17 mouse cellular contexts compared by ENCODE assay signal in genomic region chr6:127349479-127350110, GRCm38 (mm10).
A peak's percentile ranks its signal among the peaks of the same experiment; 100 is the strongest.
DNase-seq lines count a peak whose midpoint lies in the region; ATAC-seq lines count a peak whose summit lies in the region.
"Had no signal": no experiment of that assay in that cellular context is flagged by ENCODE, and none has a peak within 500 bp of the region (broad histone marks: within the 10 kb centered on the region; RNA-seq: fewer than 3 reads in every experiment).

No protein-coding gene starts in this region.

- DNase-seq in forebrain, embryonic 14.5 days (ENCODE audit: low spot score): no peak
- no peak for DNase-seq in kidney, adult 18-20 months
- peak; percentile 21 for DNase-seq in retina, postnatal 1 day
- no peak for DNase-seq in retina, embryonic 14.5 days (ENCODE audit: low spot score)
- no peak for DNase-seq in layer of hippocampus, adult 11-12 months (ENCODE audit: low spot score)
- DNase-seq: gastrocnemius, postnatal 36 days; heart, postnatal 4 days; kidney, postnatal 10 days; left cerebral cortex, postnatal 4 days; liver, postnatal 0 days; midbrain, embryonic 14.5 days; right cerebral cortex, adult 18-20 months; thymus, postnatal 25 days had no signal

- ATAC-seq in forebrain, embryonic 12.5 days (ENCODE audit: low FRiP score): no peak
- ATAC-seq in forebrain, embryonic 14.5 days: no peak
- peak; percentile 76 for ATAC-seq in kidney, embryonic 15.5 days (replicated peaks; ENCODE audit: low FRiP score)
- ATAC-seq in stomach, embryonic 16.5 days (ENCODE audit: insufficient read depth, low FRiP score): peak; percentile 78; the same call in 1 of the 2 replicates
- ATAC-seq: liver, postnatal 0 days had no signal

- H3K9ac ChIP-seq in forebrain, embryonic 12.5 days: no peak overlapping the region
- no peak overlapping the region for H3K9ac ChIP-seq in forebrain, embryonic 14.5 days (ENCODE audit: low read length)
- no peak overlapping the region for H3K9ac ChIP-seq in kidney, embryonic 15.5 days
- no peak overlapping the region for H3K9ac ChIP-seq in stomach, embryonic 16.5 days (ENCODE audit: low read length)
- H3K9ac ChIP-seq: liver, postnatal 0 days; neural tube, embryonic 13.5 days had no signal

- peak overlapping the region; percentile 43; the same call in 1 of the 2 replicates for H3K27ac ChIP-seq in forebrain, embryonic 12.5 days
- no peak overlapping the region for H3K27ac ChIP-seq in forebrain, embryonic 14.5 days (ENCODE audit: low read depth, low read length)
- peak overlapping the region; percentile 69 for H3K27ac ChIP-seq in kidney, embryonic 15.5 days
- H3K27ac ChIP-seq in stomach, embryonic 16.5 days (ENCODE audit: low read length): peak overlapping the region; percentile 43
- H3K27ac ChIP-seq: neural tube, embryonic 13.5 days had no signal

- no peaks in the 10 kb centered on the region for H3K27me3 ChIP-seq in forebrain, embryonic 12.5 days
- H3K27me3 ChIP-seq in forebrain, embryonic 14.5 days (replicated peaks; ENCODE audit: control insufficient read depth, insufficient read depth, low read length): no peaks in the 10 kb centered on the region
- H3K27me3 ChIP-seq in kidney, embryonic 15.5 days: no peaks in the 10 kb centered on the region
- H3K27me3 ChIP-seq in stomach, embryonic 16.5 days (ENCODE audit: control insufficient read depth, insufficient read depth, low read length): no peaks in the 10 kb centered on the region
- H3K27me3 ChIP-seq: neural tube, embryonic 13.5 days had no signal

- H3K4me1 ChIP-seq in forebrain, embryonic 12.5 days: peaks cover 10% of the 10 kb centered on the region
- no peaks in the 10 kb centered on the region for H3K4me1 ChIP-seq in forebrain, embryonic 14.5 days (ENCODE audit: control insufficient read depth, insufficient read depth, low read length)
- H3K4me1 ChIP-seq in kidney, embryonic 15.5 days: peaks cover 16% of the 10 kb centered on the region
- H3K4me1 ChIP-seq in stomach, embryonic 16.5 days (ENCODE audit: control insufficient read depth, insufficient read depth, low read length): peaks cover 14% of the 10 kb centered on the region

- H3K36me3 ChIP-seq in forebrain, embryonic 12.5 days (replicated peaks): no peaks in the 10 kb centered on the region
- H3K36me3 ChIP-seq in forebrain, embryonic 14.5 days (ENCODE audit: control insufficient read depth, insufficient read depth, low read length): no peaks in the 10 kb centered on the region
- H3K36me3 ChIP-seq in kidney, embryonic 15.5 days: no peaks in the 10 kb centered on the region
- H3K36me3 ChIP-seq in stomach, embryonic 16.5 days (ENCODE audit: control insufficient read depth, insufficient read depth, low read length): no peaks in the 10 kb centered on the region
- H3K36me3 ChIP-seq: neural tube, embryonic 13.5 days had no signal

- no peak overlapping the region for H3K4me3 ChIP-seq in forebrain, embryonic 12.5 days (replicated peaks)
- no peak overlapping the region for H3K4me3 ChIP-seq in forebrain, embryonic 14.5 days (ENCODE audit: low read depth, low read length)
- no peak overlapping the region for H3K4me3 ChIP-seq in kidney, embryonic 15.5 days (replicated peaks)
- H3K4me3 ChIP-seq in stomach, embryonic 16.5 days (replicated peaks; ENCODE audit: low read length): no peak overlapping the region
- H3K4me3 ChIP-seq: neural tube, embryonic 13.5 days had no signal

- H3K9me3 ChIP-seq in forebrain, embryonic 12.5 days: no peaks in the 10 kb centered on the region
- H3K9me3 ChIP-seq in forebrain, embryonic 14.5 days (replicated peaks; ENCODE audit: control insufficient read depth, low read length): no peaks in the 10 kb centered on the region
- no peaks in the 10 kb centered on the region for H3K9me3 ChIP-seq in kidney, embryonic 15.5 days (replicated peaks)
- H3K9me3 ChIP-seq in stomach, embryonic 16.5 days (replicated peaks; ENCODE audit: control insufficient read depth, low read length): no peaks in the 10 kb centered on the region
- H3K9me3 ChIP-seq: neural tube, embryonic 13.5 days had no signal

- 45% methylated on average over 12 of the region's 12 CpGs for WGBS in forebrain, embryonic 12.5 days
- 36% methylated on average over 12 of the region's 12 CpGs for WGBS in forebrain, embryonic 14.5 days
- 25% methylated on average over 12 of the region's 12 CpGs for WGBS in kidney, embryonic 15.5 days
- 20% methylated on average over 12 of the region's 12 CpGs for whole genome bisulfite sequencing in stomach, embryonic 16.5 days

- no peak overlapping the region for H3K4me2 ChIP-seq in forebrain, embryonic 12.5 days
- H3K4me2 ChIP-seq in forebrain, embryonic 14.5 days (ENCODE audit: low read length): no peak overlapping the region
- peak overlapping the region; percentile 15; the same call in 1 of the 2 replicates for H3K4me2 ChIP-seq in kidney, embryonic 15.5 days
- H3K4me2 ChIP-seq in stomach, embryonic 16.5 days (ENCODE audit: low read depth, low read length): no peak overlapping the region
- H3K4me2 ChIP-seq: neural tube, embryonic 13.5 days had no signal

Comparison
In these comparisons a context has a peak if more than half of its experiments do, and no peak if none do; other contexts are left out.
1. ATAC-seq: peak in kidney, embryonic 15.5 days (single experiment) and stomach, embryonic 16.5 days (single experiment); none in forebrain, embryonic 12.5 days (single experiment) and forebrain, embryonic 14.5 days (single experiment).